9 mouse cellular contexts compared by ENCODE assay signal in the genomic region with DNA sequence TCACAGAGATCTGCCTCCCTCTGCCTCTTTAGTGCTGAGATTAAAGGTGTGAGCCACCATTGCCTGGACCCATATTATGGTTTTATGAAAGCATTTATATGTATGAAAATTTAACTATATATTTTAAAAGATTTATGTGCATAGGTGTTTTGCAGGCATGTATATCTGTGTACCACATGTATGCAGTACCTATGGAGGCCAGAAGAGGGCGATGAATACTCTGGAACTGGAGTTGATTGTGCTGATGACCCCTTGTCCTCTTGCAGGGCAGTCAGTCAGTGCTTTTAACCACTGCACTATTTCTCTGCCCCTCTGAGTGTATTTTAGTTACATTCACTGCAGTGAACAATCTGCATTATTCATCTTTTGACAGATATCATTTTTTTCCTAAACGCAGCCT. TPM values are rescaled to one million over a fixed set of nuclear protein-coding genes. Genes with fewer than 3 reads are reported as not detected.
DNase-seq lines count a peak whose midpoint lies in the region; ATAC-seq and TF ChIP-seq lines count a peak whose summit lies in the region.
"Had no signal": no experiment of that assay in that cellular context is flagged by ENCODE, and none has a peak within 500 bp of the region (broad histone marks: within the 10 kb centered on the region; RNA-seq: fewer than 3 reads in every experiment).

No protein-coding gene starts in this region.

- dilution Hi-C loops in CH12.LX (cut with MboI; ENCODE audit: extremely low pct_ligation_motif_present, extremely low pct_unique_long_range_greater_than_20kb, low sequenced_read_pairs): no loop called here

- TF ChIP-seq POLR2A in CH12.LX (IDR thresholded peaks at IDR 0.05; ENCODE audit: low read depth, low read length): no peak

- DNase-seq in kidney, adult 11 months: peak; percentile 42
- peak; percentile 67 for DNase-seq in CH12.LX (ENCODE audit: extremely low read depth)
- DNase-seq in adrenal gland, postnatal 10 days: peak; percentile 79
- peak; percentile 27 for DNase-seq in embryonic facial prominence, embryonic 14.5 days (ENCODE audit: low spot score)
- peak; percentile 79 for DNase-seq in limb, embryonic 11.5 days (ENCODE audit: low spot score)
- DNase-seq in retina, adult 2 months (ENCODE audit: low read depth, low spot score): peak; percentile 36
- DNase-seq in urinary bladder, postnatal 10 days (ENCODE audit: low spot score): no peak

- no peak for TF ChIP-seq EP300 in CH12.LX (IDR thresholded peaks at IDR 0.05; ENCODE audit: low read length)

- TF ChIP-seq CTCF in CH12.LX (conservative IDR thresholded peaks at IDR 0.05 in 1 of 2, IDR thresholded peaks at IDR 0.05 in 1 of 2; ENCODE audit: low read depth in 2 of 2, low read length in 2 of 2): peak; percentile 51 to 70; a peak in 3 of 4 replicates

- in situ Hi-C loops in CH12.LX (cut with MboI; ENCODE audit: low pct_ligation_motif_present, low pct_unique_long_range_greater_than_20kb, low sequenced_read_pairs): loop anchor here (10.0 kb wide), 1 partner anchor 131 kb away; the partner anchor contains the start of genes Rpl3 and Syngr1

- no peak overlapping the region for H3K4me3 ChIP-seq in kidney, embryonic 15.5 days (replicated peaks)
- no peak overlapping the region for H3K4me3 ChIP-seq in CH12.LX (replicated peaks in 1 of 3; ENCODE audit: low read depth in 2 of 3, low read length in 2 of 3, poor library complexity in 1 of 3)
- no peak overlapping the region for H3K4me3 ChIP-seq in embryonic facial prominence, embryonic 14.5 days (ENCODE audit: low read depth, low read length)
- no peak overlapping the region for H3K4me3 ChIP-seq in limb, embryonic 11.5 days (ENCODE audit: low read depth, low read length)

- no peaks in the 10 kb centered on the region for H3K79me2 ChIP-seq in CH12.LX (replicated peaks; ENCODE audit: control insufficient read depth, extremely low read depth, insufficient read depth, poor library complexity, severe bottlenecking)

- 47% methylated on average over 2 of the region's 2 CpGs for WGBS in kidney, embryonic 15.5 days
- WGBS in embryonic facial prominence, embryonic 14.5 days: 46% methylated on average over 2 of the region's 2 CpGs
- 44% methylated on average over 2 of the region's 2 CpGs for WGBS in limb, embryonic 11.5 days

- H3K36me3 ChIP-seq in kidney, embryonic 15.5 days: no peaks in the 10 kb centered on the region
- no peaks in the 10 kb centered on the region for H3K36me3 ChIP-seq in CH12.LX (replicated peaks in 1 of 2; ENCODE audit: control insufficient read depth in 1 of 2, insufficient read depth in 1 of 2, low read length in 1 of 2)
- no peaks in the 10 kb centered on the region for H3K36me3 ChIP-seq in embryonic facial prominence, embryonic 14.5 days (ENCODE audit: control insufficient read depth, insufficient read depth, low read length)
- H3K36me3 ChIP-seq in limb, embryonic 11.5 days (ENCODE audit: control insufficient read depth, insufficient read depth, low read length): no peaks in the 10 kb centered on the region

- H3K9ac ChIP-seq in kidney, embryonic 15.5 days: no peak overlapping the region
- no peak overlapping the region for H3K9ac ChIP-seq in CH12.LX (ENCODE audit: insufficient read depth, low read depth)
- H3K9ac ChIP-seq in embryonic facial prominence, embryonic 14.5 days (ENCODE audit: low read depth, low read length): no peak overlapping the region
- no peak overlapping the region for H3K9ac ChIP-seq in limb, embryonic 11.5 days (ENCODE audit: low read length)

- H3K4me2 ChIP-seq in kidney, embryonic 15.5 days: no peak overlapping the region
- H3K4me2 ChIP-seq in CH12.LX (ENCODE audit: insufficient read depth, low read depth, poor library complexity, severe bottlenecking): no peak overlapping the region
- H3K4me2 ChIP-seq in embryonic facial prominence, embryonic 14.5 days (ENCODE audit: low read depth, low read length): no peak overlapping the region
- H3K4me2 ChIP-seq in limb, embryonic 11.5 days (ENCODE audit: low read depth, severe bottlenecking): no peak overlapping the region

- no peaks in the 10 kb centered on the region for H3K9me3 ChIP-seq in kidney, embryonic 15.5 days (replicated peaks)
- H3K9me3 ChIP-seq in CH12.LX (replicated peaks; ENCODE audit: low read length): no peaks in the 10 kb centered on the region
- H3K9me3 ChIP-seq in embryonic facial prominence, embryonic 14.5 days (ENCODE audit: control insufficient read depth, low read length): no peaks in the 10 kb centered on the region
- no peaks in the 10 kb centered on the region for H3K9me3 ChIP-seq in limb, embryonic 11.5 days (ENCODE audit: control insufficient read depth, low read length)

- TF ChIP-seq RAD21 in CH12.LX (IDR thresholded peaks at IDR 0.05; ENCODE audit: low read depth, low read length): peak; percentile 42

- H3K27ac ChIP-seq in kidney, embryonic 15.5 days: no peak overlapping the region
- H3K27ac ChIP-seq in CH12.LX (ENCODE audit: insufficient read depth, low read depth): no peak overlapping the region
- no peak overlapping the region for H3K27ac ChIP-seq in embryonic facial prominence, embryonic 14.5 days (replicated peaks; ENCODE audit: low read depth, low read length)
- no peak overlapping the region for H3K27ac ChIP-seq in limb, embryonic 11.5 days (replicated peaks; ENCODE audit: low read depth, low read length)
- H3K27ac ChIP-seq: macrophage had no signal

- H3K4me1 ChIP-seq in kidney, embryonic 15.5 days: peaks cover 4% of the 10 kb centered on the region; the same call in 1 of the 2 replicates
- H3K4me1 ChIP-seq in CH12.LX (ENCODE audit: control insufficient read depth in 1 of 2, insufficient read depth in 2 of 2): peaks cover 2 to 16% of the 10 kb centered on the region in 2 experiments; a peak in 2 of 4 replicates
- H3K4me1 ChIP-seq in embryonic facial prominence, embryonic 14.5 days (ENCODE audit: control insufficient read depth, insufficient read depth, low read length): no peaks in the 10 kb centered on the region
- no peaks in the 10 kb centered on the region; the same call in 1 of the 2 replicates for H3K4me1 ChIP-seq in limb, embryonic 11.5 days (ENCODE audit: control insufficient read depth, insufficient read depth, low read length)

- no peaks in the 10 kb centered on the region for H3K27me3 ChIP-seq in kidney, embryonic 15.5 days
- H3K27me3 ChIP-seq in CH12.LX (replicated peaks): no peaks in the 10 kb centered on the region
- H3K27me3 ChIP-seq in embryonic facial prominence, embryonic 14.5 days (replicated peaks; ENCODE audit: control insufficient read depth, insufficient read depth, low read length): no peaks in the 10 kb centered on the region
- no peaks in the 10 kb centered on the region for H3K27me3 ChIP-seq in limb, embryonic 11.5 days (ENCODE audit: control insufficient read depth, insufficient read depth, low read length)

- no peak for ATAC-seq in kidney, embryonic 15.5 days (replicated peaks; ENCODE audit: low FRiP score)
- no peak for ATAC-seq in embryonic facial prominence, embryonic 14.5 days (ENCODE audit: low read depth)
- ATAC-seq in limb, embryonic 11.5 days (ENCODE audit: insufficient number of reproducible peaks, low FRiP score, low TSS enrichment, low read depth): no peak

TF ChIP-seq in CH12.LX, 34 proteins besides CTCF, POLR2A, EP300 and RAD21 (continues in another document):
- no peak for TF ChIP-seq NELFE (IDR thresholded peaks at IDR 0.05; ENCODE audit: low read depth, low read length)

RNA-seq across cellular contexts. Expression of gene Mief1, which starts 8.0 kb away (rescaled TPM):
- polyA plus RNA-seq in kidney, embryonic 15.5 days (2015; fragmentation: Nextera tagmentation; extraction: Ambion mirVana): 35.3 and 37.6 TPM in 2 replicates
- 34.4 and 35.4 TPM in 2 replicates for total RNA-seq in CH12.LX (2012; rRNA removed)
- 18.8 and 20.7 TPM in 2 replicates for total RNA-seq in CH12.LX (2014; rRNA removed)
- 19.2 and 23.3 TPM in 2 replicates for polyA plus RNA-seq in CH12.LX (2012; ENCODE audit: insufficient read length, low read depth)
- total RNA-seq in adrenal gland, postnatal 10 days (2021): 10 to 100 TPM; 42.8 to 46.6 TPM
- polyA plus RNA-seq in embryonic facial prominence, embryonic 14.5 days (2014; fragmentation: Nextera tagmentation; extraction: Ambion mirVana): 27.9 and 30.0 TPM in 2 replicates
- 33.8 and 36.7 TPM in 2 replicates for polyA plus RNA-seq in limb, embryonic 11.5 days (2014; fragmentation: Nextera tagmentation; extraction: Ambion mirVana)

RNA-seq across cellular contexts. Expression of gene AC140267.1, which starts 9.8 kb away (rescaled TPM):
- polyA plus RNA-seq in kidney, embryonic 15.5 days (2015; fragmentation: Nextera tagmentation; extraction: Ambion mirVana): not detected in 2 replicates
- total RNA-seq in CH12.LX (2012; rRNA removed): not detected in 2 replicates
- total RNA-seq in CH12.LX (2014; rRNA removed): not detected in 2 replicates
- polyA plus RNA-seq in CH12.LX (2012; ENCODE audit: insufficient read length, low read depth): 6.5 TPM in 1 of 2 replicates, not detected in the other
- 10 to 100 TPM in 1 of 2 experiments, 1 to 10 TPM in 1; 6.9 to 19.1 TPM for total RNA-seq in adrenal gland, postnatal 10 days (2021)
- polyA plus RNA-seq in embryonic facial prominence, embryonic 14.5 days (2014; fragmentation: Nextera tagmentation; extraction: Ambion mirVana): not detected in 2 replicates
- polyA plus RNA-seq in limb, embryonic 11.5 days (2014; fragmentation: Nextera tagmentation; extraction: Ambion mirVana): not detected in 2 replicates
- polyA plus RNA-seq: macrophage had no signal

RNA-seq across cellular contexts. Expression of gene Atf4, which starts 29.2 kb away (rescaled TPM):
- polyA plus RNA-seq in kidney, embryonic 15.5 days (2015; fragmentation: Nextera tagmentation; extraction: Ambion mirVana): 127 and 131 TPM in 2 replicates
- total RNA-seq in CH12.LX (2012; rRNA removed) (351 and 486 TPM in 2 replicates), CH12.LX (2014; rRNA removed) (721 and 819 TPM in 2 replicates)
- polyA plus RNA-seq in CH12.LX (2012; ENCODE audit: insufficient read length, low read depth): 324 and 357 TPM in 2 replicates
- total RNA-seq in adrenal gland, postnatal 10 days (2021): 100 to 1,000 TPM; 121 to 199 TPM
- polyA plus RNA-seq in embryonic facial prominence, embryonic 14.5 days (2014; fragmentation: Nextera tagmentation; extraction: Ambion mirVana): 132 and 140 TPM in 2 replicates
- 110 and 125 TPM in 2 replicates for polyA plus RNA-seq in limb, embryonic 11.5 days (2014; fragmentation: Nextera tagmentation; extraction: Ambion mirVana)

RNA-seq across cellular contexts. Expression of gene Rps19bp1, which starts 38.3 kb away (rescaled TPM):
- polyA plus RNA-seq in kidney, embryonic 15.5 days (2015; fragmentation: Nextera tagmentation; extraction: Ambion mirVana): 57.3 and 58.8 TPM in 2 replicates
- total RNA-seq in CH12.LX (2012; rRNA removed) (47.1 and 55.0 TPM in 2 replicates), CH12.LX (2014; rRNA removed) (63.3 and 67.3 TPM in 2 replicates)
- 91.2 and 99.6 TPM in 2 replicates for polyA plus RNA-seq in CH12.LX (2012; ENCODE audit: insufficient read length, low read depth)
- total RNA-seq in adrenal gland, postnatal 10 days (2021): 10 to 100 TPM; 33.0 to 37.6 TPM
- polyA plus RNA-seq in embryonic facial prominence, embryonic 14.5 days (2014; fragmentation: Nextera tagmentation; extraction: Ambion mirVana): 52.6 and 55.0 TPM in 2 replicates
- 74.7 and 79.0 TPM in 2 replicates for polyA plus RNA-seq in limb, embryonic 11.5 days (2014; fragmentation: Nextera tagmentation; extraction: Ambion mirVana)

RNA-seq across cellular contexts. Expression of gene Mgat3, which starts 52.3 kb away (rescaled TPM):
- polyA plus RNA-seq in kidney, embryonic 15.5 days (2015; fragmentation: Nextera tagmentation; extraction: Ambion mirVana): 6.4 and 7.3 TPM in 2 replicates
- total RNA-seq in CH12.LX (2012; rRNA removed) (0.13 and 0.21 TPM in 2 replicates), CH12.LX (2014; rRNA removed) (0.15 and 0.36 TPM in 2 replicates)
- polyA plus RNA-seq in CH12.LX (2012; ENCODE audit: insufficient read length, low read depth): 0.05 and 0.09 TPM in 2 replicates
- total RNA-seq in adrenal gland, postnatal 10 days (2021): 1 to 10 TPM; 6.0 to 8.0 TPM
- polyA plus RNA-seq in embryonic facial prominence, embryonic 14.5 days (2014; fragmentation: Nextera tagmentation; extraction: Ambion mirVana): 7.3 and 7.8 TPM in 2 replicates
- polyA plus RNA-seq in limb, embryonic 11.5 days (2014; fragmentation: Nextera tagmentation; extraction: Ambion mirVana): 6.5 and 6.8 TPM in 2 replicates
